Mouse (Mus musculus) erythroblast, embryonic 14.5 days (primary cell): ENCODE measurements at regions not wholly inside any gene's neighbourhood (a gene's known extent, or its start where the extent isn't known, plus 50 kb on each side); places are given as distances from the start of the nearest gene placed in this dataset.
A peak's percentile ranks its signal among the peaks of the same experiment; 100 is the strongest.

Source experiments
- H3K27me3 ChIP-seq: 2 replicates; pipeline ENCODE4 v1.6.1; 2012; ENCODE audit warnings: inconsistent platforms; ENCODE audit not compliant: control insufficient read depth
- H3K36me3 ChIP-seq: 2 replicates; pipeline ENCODE4 v1.6.1; 2012; ENCODE audit warnings: mild to moderate bottlenecking, inconsistent platforms; ENCODE audit not compliant: control insufficient read depth
- H3K4me1 ChIP-seq: 2 replicates; pipeline ENCODE4 v1.6.1; 2012; ENCODE audit warnings: inconsistent platforms; ENCODE audit not compliant: control insufficient read depth
- H3K4me3 ChIP-seq: replicated peaks from 2 replicates; pipeline ENCODE3; 2012; ENCODE audit warnings: moderate library complexity, mild to moderate bottlenecking, inconsistent platforms
- H3K9me3 ChIP-seq: 2 replicates; pipeline ENCODE4 v1.6.1; 2012; ENCODE audit warnings: low read length, inconsistent platforms, mixed read lengths; ENCODE audit not compliant: control insufficient read depth
- GATA1 ChIP-seq: IDR thresholded peaks from 2 replicates; pipeline ENCODE4 v1.6.1; 2012; ENCODE audit warnings: low read length, inconsistent platforms, mixed read lengths
- TAL1 ChIP-seq: IDR thresholded peaks from 3 replicates; pipeline ENCODE4 v1.6.1; 2012; ENCODE audit warnings: low read length, inconsistent platforms, mixed read lengths

DNA sequence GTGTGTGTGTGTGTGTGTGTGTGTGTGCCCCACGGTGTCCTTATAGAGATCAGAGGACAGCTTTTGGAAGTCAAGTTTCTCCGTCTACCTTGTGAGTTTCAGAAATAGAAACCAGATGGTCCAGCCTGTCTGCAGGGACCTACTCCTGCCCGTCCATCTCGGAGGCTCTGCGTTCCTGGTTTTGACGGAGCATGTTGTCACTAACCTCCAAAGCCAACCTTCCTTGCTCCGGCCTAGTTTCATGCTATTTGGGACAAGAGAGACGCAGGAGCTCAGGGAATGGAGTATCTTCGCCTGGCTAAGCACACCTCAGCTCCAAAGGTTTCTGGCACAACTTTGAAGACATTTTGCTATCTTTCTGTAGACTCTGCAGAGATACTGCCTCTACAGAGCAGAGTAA, 54.2 kb upstream of the Chd2 start:
- Histone ChIP-seq H3K27me3 (no peaks in the 10 kb centered on the region), H3K4me3 (peak overlapping the region; percentile 68), H3K36me3 (no peaks in the 10 kb centered on the region), H3K4me1 (peaks cover 68% of the 10 kb centered on the region), H3K9me3 (no peaks in the 10 kb centered on the region)
- no peak for TF ChIP-seq TAL1
- TF ChIP-seq GATA1 = no peak

- H3K27me3 ChIP-seq = no peaks in the 10 kb centered on the region
- no peaks in the 10 kb centered on the region for H3K9me3 ChIP-seq
- peak overlapping the region; percentile 68 for H3K4me3 ChIP-seq
- no peaks in the 10 kb centered on the region for H3K36me3 ChIP-seq
- peaks cover 62% of the 10 kb centered on the region for H3K4me1 ChIP-seq
- no peak for TF ChIP-seq GATA1
- no peak for TF ChIP-seq TAL1
Measured at GRCm38 (mm10) chr7:73595140-73595825, 53.7 kb upstream of the Chd2 start.

GRCm38 (mm10) chr7:73594492-73595139, 53.0 kb upstream of the Chd2 start:
- H3K9me3 ChIP-seq = no peaks in the 10 kb centered on the region
- no peaks in the 10 kb centered on the region for H3K36me3 ChIP-seq
- TF ChIP-seq TAL1 (no peak), GATA1 (no peak)
- no peaks in the 10 kb centered on the region for H3K27me3 ChIP-seq
- H3K4me1 ChIP-seq = peaks cover 56% of the 10 kb centered on the region
- peak overlapping the region; percentile 68 for H3K4me3 ChIP-seq

GRCm38 (mm10) chr7:73593645-73594385, 52.2 kb upstream of the Chd2 start:
- Histone ChIP-seq H3K36me3 (no peaks in the 10 kb centered on the region), H3K4me1 (peaks cover 54% of the 10 kb centered on the region), H3K4me3 (no peak overlapping the region), H3K27me3 (no peaks in the 10 kb centered on the region), H3K9me3 (no peaks in the 10 kb centered on the region)
- TF ChIP-seq TAL1 (no peak), GATA1 (no peak)

- H3K36me3 ChIP-seq = no peaks in the 10 kb centered on the region
- H3K9me3 ChIP-seq = no peaks in the 10 kb centered on the region
- no peaks in the 10 kb centered on the region for H3K27me3 ChIP-seq
- TF ChIP-seq GATA1 (no peak), TAL1 (no peak)
- no peak overlapping the region for H3K4me3 ChIP-seq
- peaks cover 51% of the 10 kb centered on the region for H3K4me1 ChIP-seq
Measured at GRCm38 (mm10) chr7:73592857-73593256, 51.2 kb upstream of the Chd2 start.
